Mouse (Mus musculus) brain, embryonic 14.5 days (tissue): ENCODE results near the gene 3110040M04Rik.

Experiments used
- CTCF ChIP-seq: fragments of 200-500 bp; IDR thresholded peaks from 2 replicates; pipeline ENCODE4 v1.5.1; 2012; ENCODE audit warnings: inconsistent platforms, mild to moderate bottlenecking, moderate library complexity, borderline replicate concordance; ENCODE audit not compliant: insufficient read depth, insufficient read length; ENCODE audit errors: extremely low read depth
- POLR2A ChIP-seq: fragments of 200-500 bp; IDR thresholded peaks from 2 replicates; pipeline ENCODE4 v1.6.1; 2012; ENCODE audit warnings: mild to moderate bottlenecking, inconsistent platforms, borderline replicate concordance; ENCODE audit not compliant: poor library complexity, insufficient read depth, insufficient read length, severe bottlenecking; ENCODE audit errors: extremely low read depth

DNA sequence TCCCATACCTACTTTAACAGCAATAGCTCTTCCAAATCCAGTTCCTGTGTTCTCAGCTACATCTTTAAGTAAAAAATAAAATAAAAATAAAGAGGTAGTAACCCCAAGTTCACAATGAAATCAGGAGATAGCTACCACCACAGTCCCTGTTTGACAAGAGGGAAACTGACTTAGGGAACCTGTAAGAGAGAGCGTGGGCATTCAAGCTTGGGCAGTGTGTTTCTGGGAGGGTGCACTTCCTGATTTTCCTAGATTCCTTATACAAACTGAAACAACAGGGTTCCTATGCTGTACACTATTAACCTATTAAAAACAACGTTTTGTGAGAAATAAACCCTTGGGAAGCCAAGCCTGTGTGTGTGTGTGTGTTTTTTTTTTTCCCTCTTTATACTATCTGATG, 10.9 kb downstream of the 3110040M04Rik start:
- TF ChIP-seq CTCF = no peak
- TF ChIP-seq POLR2A = no peak
